Mouse (Mus musculus) kidney, postnatal 4 days (tissue): ENCODE results near the gene Lbhd1.

Experiments used
- DNase-seq, 2 experiments: peaks; one replicate each; pipeline ENCODE4 v3.0.0; 2021; ENCODE audit warnings: mixed read lengths in 2 of 2

Gene Lbhd1

GRCm38 (mm10) chr19:8914212-8914611 is 30.7 kb downstream of the Lbhd1 start:
- DNase-seq: no peak

GRCm38 (mm10) chr19:8919000-8919399 is 35.5 kb downstream of the Lbhd1 start:
- DNase-seq: no peak

GRCm38 (mm10) chr19:8919684-8920072 is 36.1 kb downstream of the Lbhd1 start:
- peak in 1 of 2 experiments; percentile 25 for DNase-seq

- peak; percentile 97 to 98 for DNase-seq
These were observed 36.7 kb downstream of the Lbhd1 start, which contains the start of gene B3gat3 for GRCm38 (mm10) chr19:8920073-8920736. Gene B3gat3 (plus strand): TSS chr19:8920374.

GRCm38 (mm10) chr19:8920836-8921291 is 37.3 kb downstream of the Lbhd1 start:
- peak; percentile 41 to 66 for DNase-seq

GRCm38 (mm10) chr19:8921741-8922140 is 38.2 kb downstream of the Lbhd1 start:
- DNase-seq: no peak

- no peak for DNase-seq
These were observed 43.2 kb downstream of the Lbhd1 start for GRCm38 (mm10) chr19:8926766-8927165.

GRCm38 (mm10) chr19:8927891-8928525 is 44.5 kb downstream of the Lbhd1 start:
- no peak for DNase-seq

GRCm38 (mm10) chr19:8928689-8929223 is 45.2 kb downstream of the Lbhd1 start:
- peak in 1 of 2 experiments; percentile 19 for DNase-seq

GRCm38 (mm10) chr19:8929224-8930088 is 45.9 kb downstream of the Lbhd1 start, which contains the start of the genes Rom1 and Eml3:
Gene Rom1 (minus strand): TSS chr19:8929356.
Gene Eml3 (plus strand): TSS chr19:8929552.
- DNase-seq: peak; percentile 91 to 94

GRCm38 (mm10) chr19:8930117-8930516 is 46.6 kb downstream of the Lbhd1 start:
- peak; percentile 22 to 34 for DNase-seq

- DNase-seq: no peak
These were observed 47.2 kb downstream of the Lbhd1 start for GRCm38 (mm10) chr19:8930771-8931170.

- no peak for DNase-seq
These were observed 53.2 kb downstream of the Lbhd1 start for GRCm38 (mm10) chr19:8936736-8937135.

- DNase-seq: no peak
These were observed 57.1 kb downstream of the Lbhd1 start for GRCm38 (mm10) chr19:8940526-8941133.

- no peak for DNase-seq
These were observed 57.6 kb downstream of the Lbhd1 start for GRCm38 (mm10) chr19:8941136-8941514.

- peak; percentile 99 for DNase-seq
These were observed 58.1 kb downstream of the Lbhd1 start, which contains the start of gene Mta2 for GRCm38 (mm10) chr19:8941515-8942217. Gene Mta2 (plus strand): TSS chr19:8941875.
